Mouse (Mus musculus): Measurements from ENCODE around the gene Tbc1d2. TPM values are rescaled to one million over a fixed set of nuclear protein-coding genes. Genes with fewer than 3 reads are reported as not detected.

Gene Tbc1d2
- polyA plus RNA-seq, 1 experiment from 2014 or later, result 0.83 TPM

DNA sequence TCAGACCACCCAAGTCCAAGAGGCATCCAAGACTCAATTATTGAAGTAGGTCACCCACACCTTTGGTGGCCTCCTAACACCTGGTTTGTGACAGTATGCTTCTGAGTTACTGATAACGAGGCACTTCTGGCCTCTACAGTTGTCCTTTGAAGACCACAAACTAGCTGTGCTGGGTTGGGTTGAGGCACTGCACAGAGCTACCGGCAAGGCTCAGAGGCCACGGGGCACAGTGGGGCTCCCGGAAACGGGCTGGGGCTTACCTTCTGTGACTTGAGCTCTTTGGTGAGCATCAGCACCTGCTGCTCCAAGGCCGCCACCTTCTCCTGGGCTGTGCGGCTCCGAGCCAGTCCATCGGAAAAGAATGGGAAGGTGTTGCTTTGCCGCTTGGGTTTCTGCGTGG, 21.9 kb downstream of the Tbc1d2 start:
- Histone ChIP-seq H3K4me3 (ENCODE audit: low read depth, low read length) (no peak overlapping the region), H3K4me1 (ENCODE audit: insufficient read depth) (peaks cover 8% of the 10 kb centered on the region; the same call in 1 of the 2 replicates), H3K9me3 (ENCODE audit: low read length) (no peaks in the 10 kb centered on the region), H3K4me2 (ENCODE audit: low read depth, low read length) (no peak overlapping the region), H3K27me3 (ENCODE audit: insufficient read depth, low read length) (no peaks in the 10 kb centered on the region), H3K27ac (ENCODE audit: low read depth) (no peak overlapping the region), H3K9ac (replicated peaks) (no peak overlapping the region), H3K36me3 (replicated peaks; ENCODE audit: insufficient read depth, low read length) (no peaks in the 10 kb centered on the region)
- no peak for TF ChIP-seq EP300 (IDR thresholded peaks at IDR 0.05; ENCODE audit: low read depth)
- no peak for TF ChIP-seq CTCF (IDR thresholded peaks at IDR 0.05; ENCODE audit: low read depth)
- ATAC-seq (no peak), DNase-seq (no peak)
- 74% methylated on average over 11 of the region's 11 CpGs for WGBS (ENCODE audit: insufficient replicate concordance)

GRCm38 (mm10) chr4:46625101-46625500, 24.9 kb downstream of the Tbc1d2 start:
- no peaks in the 10 kb centered on the region for H3K9me3 ChIP-seq (ENCODE audit: low read length)
- WGBS (ENCODE audit: insufficient replicate concordance), result 75% methylated on average over 10 of the region's 10 CpGs
- no peaks in the 10 kb centered on the region for H3K36me3 ChIP-seq (replicated peaks; ENCODE audit: insufficient read depth, low read length)
- no peak overlapping the region for H3K4me2 ChIP-seq (ENCODE audit: low read depth, low read length)
- no peak overlapping the region for H3K9ac ChIP-seq (replicated peaks)
- no peak for DNase-seq
- no peak overlapping the region for H3K4me3 ChIP-seq (ENCODE audit: low read depth, low read length)
- H3K27me3 ChIP-seq (ENCODE audit: insufficient read depth, low read length), result no peaks in the 10 kb centered on the region
- H3K4me1 ChIP-seq (ENCODE audit: insufficient read depth), result peaks cover 7% of the 10 kb centered on the region
- no peak overlapping the region for H3K27ac ChIP-seq (ENCODE audit: low read depth)
- TF ChIP-seq EP300 (IDR thresholded peaks at IDR 0.05; ENCODE audit: low read depth) (no peak), CTCF (IDR thresholded peaks at IDR 0.05; ENCODE audit: low read depth) (no peak)
- no peak for ATAC-seq

DNA sequence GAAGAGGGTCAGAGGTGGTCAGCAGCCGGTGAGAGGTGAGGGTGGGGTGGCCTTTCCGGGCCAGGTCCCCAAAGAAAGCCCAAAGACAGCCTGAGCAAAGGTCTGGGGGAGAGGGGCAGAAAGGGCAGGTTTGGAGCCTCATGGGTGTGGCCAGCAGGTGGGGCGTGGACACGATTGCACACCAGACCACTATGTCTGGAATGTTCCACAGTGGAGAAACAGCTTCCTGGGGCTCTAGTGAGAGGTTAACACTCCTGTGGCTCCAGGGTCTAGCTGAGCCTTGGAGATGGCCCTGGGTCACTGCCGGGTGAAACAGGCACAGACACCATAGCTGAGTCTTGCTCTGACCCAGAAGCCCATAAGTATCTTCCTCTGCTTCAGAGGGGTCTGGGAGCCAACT, 27.0 kb downstream of the Tbc1d2 start:
- ATAC-seq, result no peak
- peaks cover 7% of the 10 kb centered on the region; the same call in 1 of the 2 replicates for H3K4me1 ChIP-seq (ENCODE audit: insufficient read depth)
- TF ChIP-seq EP300 (IDR thresholded peaks at IDR 0.05; ENCODE audit: low read depth) (no peak), CTCF (IDR thresholded peaks at IDR 0.05; ENCODE audit: low read depth) (no peak)
- no peak overlapping the region for H3K9ac ChIP-seq (replicated peaks)
- no peaks in the 10 kb centered on the region for H3K9me3 ChIP-seq (ENCODE audit: low read length)
- 78% methylated on average over 5 of the region's 5 CpGs for WGBS (ENCODE audit: insufficient replicate concordance)
- no peak overlapping the region for H3K4me2 ChIP-seq (ENCODE audit: low read depth, low read length)
- no peak overlapping the region for H3K27ac ChIP-seq (ENCODE audit: low read depth)
- no peak overlapping the region for H3K4me3 ChIP-seq (ENCODE audit: low read depth, low read length)
- no peaks in the 10 kb centered on the region for H3K36me3 ChIP-seq (replicated peaks; ENCODE audit: insufficient read depth, low read length)
- DNase-seq, result no peak
- H3K27me3 ChIP-seq (ENCODE audit: insufficient read depth, low read length), result no peaks in the 10 kb centered on the region

DNA sequence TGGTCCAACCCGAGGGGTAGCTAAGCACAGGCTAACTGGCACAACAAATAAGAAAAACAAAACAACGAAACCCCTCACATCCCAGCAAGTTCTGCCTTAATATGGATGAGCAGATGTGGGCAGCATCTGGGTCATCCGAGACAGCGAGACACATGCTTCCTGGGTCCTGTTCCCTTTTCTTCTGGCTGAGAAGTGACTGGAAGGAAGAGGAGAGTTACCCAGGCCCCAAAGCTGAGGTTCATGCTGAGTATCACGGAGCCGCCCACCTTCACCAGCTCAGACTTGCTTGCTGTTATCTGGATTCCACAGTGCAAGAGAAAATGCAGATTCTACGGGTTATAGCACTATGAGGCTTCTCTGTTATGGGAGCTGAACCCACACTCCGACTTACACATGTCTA, 29.1 kb downstream of the Tbc1d2 start:
- 55% methylated on average over 8 of the region's 8 CpGs for WGBS (ENCODE audit: insufficient replicate concordance)
- Histone ChIP-seq H3K4me2 (ENCODE audit: low read depth, low read length) (peak overlapping the region; percentile 38; the same call in 1 of the 2 replicates), H3K4me1 (ENCODE audit: insufficient read depth) (peaks cover 5% of the 10 kb centered on the region; the same call in 1 of the 2 replicates), H3K27ac (ENCODE audit: low read depth) (no peak overlapping the region), H3K9me3 (ENCODE audit: low read length) (no peaks in the 10 kb centered on the region), H3K9ac (replicated peaks) (no peak overlapping the region), H3K36me3 (replicated peaks; ENCODE audit: insufficient read depth, low read length) (no peaks in the 10 kb centered on the region), H3K4me3 (ENCODE audit: low read depth, low read length) (no peak overlapping the region), H3K27me3 (ENCODE audit: insufficient read depth, low read length) (no peaks in the 10 kb centered on the region)
- ATAC-seq (no peak), DNase-seq (no peak)
- TF ChIP-seq EP300 (IDR thresholded peaks at IDR 0.05; ENCODE audit: low read depth) (no peak), CTCF (IDR thresholded peaks at IDR 0.05; ENCODE audit: low read depth) (no peak)

- H3K27ac ChIP-seq (ENCODE audit: low read depth), result no peak overlapping the region
- no peak overlapping the region for H3K4me3 ChIP-seq (ENCODE audit: low read depth, low read length)
- H3K9me3 ChIP-seq (ENCODE audit: low read length), result no peaks in the 10 kb centered on the region
- H3K4me2 ChIP-seq (ENCODE audit: low read depth, low read length), result peak overlapping the region; percentile 38
- no peak overlapping the region for H3K9ac ChIP-seq (replicated peaks)
- no peaks in the 10 kb centered on the region for H3K36me3 ChIP-seq (replicated peaks; ENCODE audit: insufficient read depth, low read length)
- ATAC-seq, result 0 out of 2 replicates have a peak, but pooled peaks have one; percentile 33
- peaks cover 4% of the 10 kb centered on the region; the same call in 1 of the 2 replicates for H3K4me1 ChIP-seq (ENCODE audit: insufficient read depth)
- TF ChIP-seq CTCF (IDR thresholded peaks at IDR 0.05; ENCODE audit: low read depth) (peak; percentile 66), EP300 (IDR thresholded peaks at IDR 0.05; ENCODE audit: low read depth) (no peak)
- no peaks in the 10 kb centered on the region for H3K27me3 ChIP-seq (ENCODE audit: insufficient read depth, low read length)
- peak; percentile 63 for DNase-seq
- 21% methylated on average over 23 of the region's 23 CpGs for WGBS (ENCODE audit: insufficient replicate concordance)
These were observed 29.7 kb downstream of the Tbc1d2 start for GRCm38 (mm10) chr4:46620330-46620729.

- Histone ChIP-seq H3K9me3 (ENCODE audit: low read length) (no peaks in the 10 kb centered on the region), H3K4me3 (ENCODE audit: low read depth, low read length) (no peak overlapping the region), H3K4me2 (ENCODE audit: low read depth, low read length) (no peak overlapping the region), H3K27ac (ENCODE audit: low read depth) (no peak overlapping the region), H3K27me3 (ENCODE audit: insufficient read depth, low read length) (no peaks in the 10 kb centered on the region), H3K9ac (replicated peaks) (no peak overlapping the region), H3K4me1 (ENCODE audit: insufficient read depth) (peaks cover 6% of the 10 kb centered on the region; the same call in 1 of the 2 replicates), H3K36me3 (replicated peaks; ENCODE audit: insufficient read depth, low read length) (no peaks in the 10 kb centered on the region)
- peak; percentile 48 for DNase-seq
- no peak for ATAC-seq
- TF ChIP-seq EP300 (IDR thresholded peaks at IDR 0.05; ENCODE audit: low read depth) (no peak), CTCF (IDR thresholded peaks at IDR 0.05; ENCODE audit: low read depth) (peak; percentile 58)
- WGBS (ENCODE audit: insufficient replicate concordance), result 51% methylated on average over 11 of the region's 11 CpGs
These were observed 31.7 kb downstream of the Tbc1d2 start for GRCm38 (mm10) chr4:46618196-46618817.
